Comparison of ENCODE assay signal across 7 mouse cellular contexts in genomic region chr5:137031076-137032032, GRCm38 (mm10). TPM values are rescaled to one million over a fixed set of nuclear protein-coding genes. Genes with fewer than 3 reads are reported as not detected.
DNase-seq lines count a peak whose midpoint lies in the region; ATAC-seq and TF ChIP-seq lines count a peak whose summit lies in the region.

No protein-coding gene starts in this region.

- peak; percentile 28 for DNase-seq in right cerebral cortex, postnatal 14 days
- DNase-seq in right cerebral cortex, postnatal 36 days (ENCODE audit: low spot score in 2 of 2): no peak
- peak; percentile 76 for DNase-seq in adrenal gland, postnatal 10 days
- DNase-seq in embryonic facial prominence, embryonic 14.5 days (ENCODE audit: low spot score): peak; percentile 24
- peak; percentile 36 for DNase-seq in induced T-regulatory cell, adult 2 months (ENCODE audit: low read depth)
- peak; percentile 52 for DNase-seq in lung, postnatal 0 days (ENCODE audit: low spot score)
- peak; percentile 75 for DNase-seq in testis, postnatal 10 days (ENCODE audit: low spot score)

- no peak overlapping the region for H3K9ac ChIP-seq in embryonic facial prominence, embryonic 14.5 days (ENCODE audit: low read depth, low read length)
- no peak overlapping the region for H3K9ac ChIP-seq in lung, postnatal 0 days (replicated peaks; ENCODE audit: low read depth)

- no peaks in the 10 kb centered on the region for H3K9me3 ChIP-seq in embryonic facial prominence, embryonic 14.5 days (ENCODE audit: control insufficient read depth, low read length)
- H3K9me3 ChIP-seq in lung, postnatal 0 days (ENCODE audit: low read length): no peaks in the 10 kb centered on the region

- H3K27me3 ChIP-seq in embryonic facial prominence, embryonic 14.5 days (replicated peaks; ENCODE audit: control insufficient read depth, insufficient read depth, low read length): peaks cover 57% of the 10 kb centered on the region
- H3K27me3 ChIP-seq in lung, postnatal 0 days (replicated peaks; ENCODE audit: insufficient read depth, low read length): peaks cover 39% of the 10 kb centered on the region

- TF ChIP-seq EP300 in lung, postnatal 0 days (IDR thresholded peaks at IDR 0.05): no peak

- no peak for ATAC-seq in embryonic facial prominence, embryonic 14.5 days (ENCODE audit: low read depth)
- ATAC-seq in lung, postnatal 0 days: no peak

- peaks cover 9% of the 10 kb centered on the region for H3K36me3 ChIP-seq in embryonic facial prominence, embryonic 14.5 days (ENCODE audit: control insufficient read depth, insufficient read depth, low read length)
- H3K36me3 ChIP-seq in lung, postnatal 0 days (ENCODE audit: insufficient read depth, low read length): peaks cover 2% of the 10 kb centered on the region

- peak overlapping the region; percentile 43 for H3K4me3 ChIP-seq in embryonic facial prominence, embryonic 14.5 days (ENCODE audit: low read depth, low read length)
- H3K4me3 ChIP-seq in lung, postnatal 0 days (ENCODE audit: low read depth, low read length): peak overlapping the region; percentile 33

- peaks cover 15% of the 10 kb centered on the region for H3K4me1 ChIP-seq in embryonic facial prominence, embryonic 14.5 days (ENCODE audit: control insufficient read depth, insufficient read depth, low read length)
- peaks cover 10% of the 10 kb centered on the region for H3K4me1 ChIP-seq in lung, postnatal 0 days (ENCODE audit: insufficient read depth, low read depth, low read length)

- no peak for TF ChIP-seq CTCF in lung, postnatal 0 days (IDR thresholded peaks at IDR 0.05)

- WGBS in embryonic facial prominence, embryonic 14.5 days: under 1% methylated on average over 66 of the region's 78 CpGs
- WGBS in lung, postnatal 0 days: 1% methylated on average over 74 of the region's 78 CpGs

- peak overlapping the region; percentile 87 for H3K4me2 ChIP-seq in embryonic facial prominence, embryonic 14.5 days (ENCODE audit: low read depth, low read length)
- H3K4me2 ChIP-seq in lung, postnatal 0 days (replicated peaks; ENCODE audit: low read depth, low read length): peak overlapping the region; percentile 76

- no peak overlapping the region for H3K27ac ChIP-seq in embryonic facial prominence, embryonic 14.5 days (replicated peaks; ENCODE audit: low read depth, low read length)
- no peak overlapping the region for H3K27ac ChIP-seq in lung, postnatal 0 days (ENCODE audit: low read length)

RNA-seq across cellular contexts. Expression of gene Vgf, which starts 5.2 kb away (rescaled TPM):
- total RNA-seq in adrenal gland, postnatal 10 days (2021): 10 to 100 TPM in 1 of 2 experiments, 1 to 10 TPM in 1; 9.9 to 13.7 TPM
- 0.92 and 1.3 TPM in 2 replicates for polyA plus RNA-seq in embryonic facial prominence, embryonic 14.5 days (2014; fragmentation: Nextera tagmentation; extraction: Ambion mirVana)
- polyA plus RNA-seq in lung, postnatal 0 days (2015; fragmentation: Nextera tagmentation; extraction: Ambion mirVana): 0.12 and 0.19 TPM in 2 replicates

RNA-seq across cellular contexts. Expression of gene Ap1s1, which starts 14.6 kb away (rescaled TPM):
- total RNA-seq in adrenal gland, postnatal 10 days (2021): 100 to 1,000 TPM; 105 to 106 TPM
- polyA plus RNA-seq in embryonic facial prominence, embryonic 14.5 days (2014; fragmentation: Nextera tagmentation; extraction: Ambion mirVana): 136 and 151 TPM in 2 replicates
- 112 and 125 TPM in 2 replicates for polyA plus RNA-seq in lung, postnatal 0 days (2015; fragmentation: Nextera tagmentation; extraction: Ambion mirVana)

RNA-seq across cellular contexts. Expression of gene Serpine1, which starts 40.7 kb away (rescaled TPM):
- total RNA-seq in adrenal gland, postnatal 10 days (2021): 1 to 10 TPM; 1.4 to 4.6 TPM
- 0.50 and 0.63 TPM in 2 replicates for polyA plus RNA-seq in embryonic facial prominence, embryonic 14.5 days (2014; fragmentation: Nextera tagmentation; extraction: Ambion mirVana)
- 0.88 and 1.1 TPM in 2 replicates for polyA plus RNA-seq in lung, postnatal 0 days (2015; fragmentation: Nextera tagmentation; extraction: Ambion mirVana)

RNA-seq across cellular contexts. Expression of gene Znhit1, which starts 43.5 kb away (rescaled TPM):
- total RNA-seq in adrenal gland, postnatal 10 days (2021): 10 to 100 TPM; 60.1 to 61.0 TPM
- 76.6 and 85.8 TPM in 2 replicates for polyA plus RNA-seq in embryonic facial prominence, embryonic 14.5 days (2014; fragmentation: Nextera tagmentation; extraction: Ambion mirVana)
- polyA plus RNA-seq in lung, postnatal 0 days (2015; fragmentation: Nextera tagmentation; extraction: Ambion mirVana): 80.8 and 83.9 TPM in 2 replicates

RNA-seq across cellular contexts. Expression of gene Plod3, which starts 44.5 kb away (rescaled TPM):
- total RNA-seq in adrenal gland, postnatal 10 days (2021): 10 to 100 TPM; 43.5 to 49.6 TPM
- polyA plus RNA-seq in embryonic facial prominence, embryonic 14.5 days (2014; fragmentation: Nextera tagmentation; extraction: Ambion mirVana): 51.1 and 62.2 TPM in 2 replicates
- polyA plus RNA-seq in lung, postnatal 0 days (2015; fragmentation: Nextera tagmentation; extraction: Ambion mirVana): 38.3 and 41.7 TPM in 2 replicates

Comparison
In these comparisons a context has a peak if more than half of its experiments do, and no peak if none do; other contexts are left out.
1. DNase-seq: peak in right cerebral cortex, postnatal 14 days (single experiment), adrenal gland, postnatal 10 days (single experiment), embryonic facial prominence, embryonic 14.5 days (single experiment), induced T-regulatory cell, adult 2 months (single experiment), lung, postnatal 0 days (single experiment) and testis, postnatal 10 days (single experiment); none in right cerebral cortex, postnatal 36 days (0 of 2).